Mouse (Mus musculus): Measurements from ENCODE around the gene Hnrnpm.
"Not testable (repeated sequence)": the region's sequence is repeated elsewhere in the genome, so short reads cannot be mapped to it uniquely, and the experiment has no call there.

Gene Hnrnpm

GRCm38 (mm10) chr17:33686760-33687159 is at the start of gene Hnrnpm:
Gene Hnrnpm (minus strand): TSS chr17:33686860.
- DNase-seq, result no peak

GRCm38 (mm10) chr17:33733526-33733925 is 46.9 kb upstream of the Hnrnpm start:
- not testable (repeated sequence) for DNase-seq

GRCm38 (mm10) chr17:33732556-33733083 is 46.0 kb upstream of the Hnrnpm start:
- not testable (repeated sequence) for DNase-seq

GRCm38 (mm10) chr17:33729215-33729614 is 42.6 kb upstream of the Hnrnpm start:
- no peak for DNase-seq

- DNase-seq, result no peak
Measured at GRCm38 (mm10) chr17:33728396-33728795, 41.7 kb upstream of the Hnrnpm start.

- no peak for DNase-seq
Measured at GRCm38 (mm10) chr17:33719736-33720378, 33.2 kb upstream of the Hnrnpm start.

- peak; percentile 35 for DNase-seq
Measured at GRCm38 (mm10) chr17:33718944-33719725, 32.5 kb upstream of the Hnrnpm start.

GRCm38 (mm10) chr17:33718384-33718881 is 31.8 kb upstream of the Hnrnpm start, which contains the start of gene March2:
Gene March2 (minus strand): TSS chr17:33718670.
- DNase-seq, result peak; percentile 97

GRCm38 (mm10) chr17:33717982-33718381 is 31.3 kb upstream of the Hnrnpm start:
- DNase-seq, result no peak

GRCm38 (mm10) chr17:33717246-33717645 is 30.6 kb upstream of the Hnrnpm start:
- no peak for DNase-seq

- no peak for DNase-seq
Measured at GRCm38 (mm10) chr17:33714779-33715178, 28.1 kb upstream of the Hnrnpm start.

- DNase-seq, result no peak
Measured at GRCm38 (mm10) chr17:33713271-33713670, 26.6 kb upstream of the Hnrnpm start.

- DNase-seq, result no peak
Measured at GRCm38 (mm10) chr17:33709834-33710233, 23.2 kb upstream of the Hnrnpm start.

GRCm38 (mm10) chr17:33703091-33703490 is 16.4 kb upstream of the Hnrnpm start:
- DNase-seq, result no peak

GRCm38 (mm10) chr17:33702178-33702577 is 15.5 kb upstream of the Hnrnpm start:
- DNase-seq, result no peak

GRCm38 (mm10) chr17:33695471-33695870 is 8.8 kb upstream of the Hnrnpm start:
- DNase-seq, result no peak

- peak; percentile 96 for DNase-seq
Measured at GRCm38 (mm10) chr17:33685249-33685653, 1.4 kb downstream of the Hnrnpm start.

GRCm38 (mm10) chr17:33684671-33685231 is 1.9 kb downstream of the Hnrnpm start:
- DNase-seq, result peak; percentile 53

- no peak for DNase-seq
Measured at GRCm38 (mm10) chr17:33681767-33682166, 4.9 kb downstream of the Hnrnpm start.

- DNase-seq, result no peak
Measured at GRCm38 (mm10) chr17:33678771-33679170, 7.9 kb downstream of the Hnrnpm start.

- no peak for DNase-seq
Measured at GRCm38 (mm10) chr17:33676086-33676485, 10.6 kb downstream of the Hnrnpm start.

- DNase-seq, result peak; percentile 29
Measured at GRCm38 (mm10) chr17:33675452-33675851, 11.2 kb downstream of the Hnrnpm start.

GRCm38 (mm10) chr17:33673837-33674236 is 12.8 kb downstream of the Hnrnpm start:
- DNase-seq, result no peak

Data from cerebellum, adult 9-10 months (tissue).